ENCODE assay signal across 8 mouse cellular contexts in the genomic region with DNA sequence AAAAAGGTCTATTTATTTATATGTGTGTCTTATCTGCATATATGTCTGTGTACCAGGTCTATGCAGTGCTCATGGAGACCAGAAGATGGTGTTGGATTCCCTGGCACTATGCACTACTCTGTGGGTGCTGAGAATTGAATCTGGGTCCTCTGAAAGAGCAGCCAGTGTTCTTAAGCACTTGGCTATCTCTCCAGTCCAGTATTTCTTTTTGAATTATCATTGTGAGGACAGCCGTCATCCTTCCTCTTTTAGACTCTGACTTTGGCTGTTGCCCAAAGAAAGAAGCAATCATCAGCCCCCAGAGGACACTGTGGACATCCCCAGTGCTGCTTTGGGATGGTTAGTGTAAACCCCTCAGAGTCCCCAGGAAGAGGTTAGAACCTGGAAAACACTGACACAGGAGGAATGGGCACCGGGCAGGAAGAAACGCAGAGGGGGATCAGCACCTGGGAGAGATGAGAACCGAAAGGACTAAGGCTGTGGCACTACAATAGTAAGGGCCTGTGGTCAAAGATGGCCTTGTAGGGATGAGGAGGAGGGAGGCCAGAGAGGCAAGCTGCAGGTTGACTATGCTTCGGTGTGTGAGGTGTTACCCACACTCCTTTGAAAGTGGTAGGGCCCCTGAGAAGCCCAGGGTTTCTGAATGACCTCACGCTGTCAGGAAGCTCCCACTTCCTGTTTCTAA. TPM values are rescaled to one million over a fixed set of nuclear protein-coding genes. Genes with fewer than 3 reads are reported as not detected.
DNase-seq lines count a peak whose midpoint lies in the region; ATAC-seq lines count a peak whose summit lies in the region.

No protein-coding gene starts in this region.

- no peaks in the 10 kb centered on the region for H3K36me3 ChIP-seq in hindbrain, embryonic 10.5 days
- no peaks in the 10 kb centered on the region for H3K36me3 ChIP-seq in hindbrain, embryonic 11.5 days (ENCODE audit: control insufficient read depth, insufficient read depth, low read length)
- no peaks in the 10 kb centered on the region for H3K36me3 ChIP-seq in heart, embryonic 11.5 days (ENCODE audit: control insufficient read depth, insufficient read depth, low read length)
- H3K36me3 ChIP-seq in liver, embryonic 13.5 days: no peaks in the 10 kb centered on the region

- H3K4me3 ChIP-seq in hindbrain, embryonic 10.5 days: no peak overlapping the region
- H3K4me3 ChIP-seq in hindbrain, embryonic 11.5 days (ENCODE audit: low read depth, low read length): no peak overlapping the region
- no peak overlapping the region for H3K4me3 ChIP-seq in heart, embryonic 11.5 days (ENCODE audit: low read depth, low read length)
- H3K4me3 ChIP-seq in liver, embryonic 13.5 days (replicated peaks): no peak overlapping the region

- no peak overlapping the region for H3K4me2 ChIP-seq in hindbrain, embryonic 11.5 days (replicated peaks; ENCODE audit: low read depth, low read length)
- H3K4me2 ChIP-seq in heart, embryonic 11.5 days: 0 out of 2 replicates have a peak overlapping the region, but pooled peaks have one; percentile 11
- H3K4me2 ChIP-seq in liver, embryonic 13.5 days: 0 out of 2 replicates have a peak overlapping the region, but pooled peaks have one; percentile 1

- H3K27ac ChIP-seq in hindbrain, embryonic 10.5 days: peak overlapping the region; percentile 56; the same call in 1 of the 2 replicates
- no peak overlapping the region for H3K27ac ChIP-seq in hindbrain, embryonic 11.5 days (ENCODE audit: low read depth, low read length)
- peak overlapping the region; percentile 65; the same call in 1 of the 2 replicates for H3K27ac ChIP-seq in heart, embryonic 11.5 days (ENCODE audit: low read depth, low read length)
- H3K27ac ChIP-seq in liver, embryonic 13.5 days: no peak overlapping the region

- 62% methylated on average over 6 of the region's 6 CpGs for WGBS in hindbrain, embryonic 10.5 days
- 59% methylated on average over 6 of the region's 6 CpGs for WGBS in hindbrain, embryonic 11.5 days
- 32% methylated on average over 6 of the region's 6 CpGs for WGBS in heart, embryonic 11.5 days (ENCODE audit: insufficient replicate concordance)
- WGBS in liver, embryonic 13.5 days (ENCODE audit: insufficient replicate concordance): 7% methylated on average over 6 of the region's 6 CpGs

- ATAC-seq in hindbrain, embryonic 11.5 days (ENCODE audit: low FRiP score): no peak
- no peak for ATAC-seq in heart, embryonic 11.5 days (replicated peaks; ENCODE audit: insufficient number of reproducible peaks, low FRiP score, low TSS enrichment)
- ATAC-seq in liver, embryonic 13.5 days (ENCODE audit: low read depth): peak; percentile 38; the same call in 1 of the 2 replicates
- ATAC-seq in monocyte, adult 5-6 weeks (replicated peaks; ENCODE audit: insufficient number of reproducible peaks, low FRiP score, low TSS enrichment, poor library complexity, severe bottlenecking): peak; percentile 57; the same call in 1 of the 2 replicates

- peaks cover 49% of the 10 kb centered on the region for H3K4me1 ChIP-seq in hindbrain, embryonic 10.5 days (replicated peaks)
- H3K4me1 ChIP-seq in hindbrain, embryonic 11.5 days (replicated peaks; ENCODE audit: control insufficient read depth, insufficient read depth, low read length): no peaks in the 10 kb centered on the region
- H3K4me1 ChIP-seq in heart, embryonic 11.5 days (ENCODE audit: control insufficient read depth, insufficient read depth, low read length): peaks cover 22% of the 10 kb centered on the region
- H3K4me1 ChIP-seq in liver, embryonic 13.5 days (replicated peaks): peaks cover 32% of the 10 kb centered on the region

- peaks cover 8% of the 10 kb centered on the region for H3K9me3 ChIP-seq in hindbrain, embryonic 10.5 days
- H3K9me3 ChIP-seq in hindbrain, embryonic 11.5 days (ENCODE audit: control insufficient read depth, low read length): no peaks in the 10 kb centered on the region
- no peaks in the 10 kb centered on the region for H3K9me3 ChIP-seq in heart, embryonic 11.5 days (replicated peaks; ENCODE audit: control insufficient read depth, low read length)
- H3K9me3 ChIP-seq in liver, embryonic 13.5 days (replicated peaks): no peaks in the 10 kb centered on the region

- no peak for DNase-seq in hindbrain, embryonic 10.5 days (ENCODE audit: low spot score)
- no peak for DNase-seq in hindbrain, embryonic 11.5 days (ENCODE audit: low spot score)
- DNase-seq in liver, embryonic 13.5 days: no peak
- no peak for DNase-seq in left cerebral cortex, adult 18-20 months (ENCODE audit: low spot score in 2 of 2)
- no peak for DNase-seq in adrenal gland, postnatal 14 days
- no peak for DNase-seq in urinary bladder, postnatal 10 days (ENCODE audit: low spot score)

- H3K9ac ChIP-seq in hindbrain, embryonic 11.5 days (ENCODE audit: low read depth, low read length): no peak overlapping the region
- H3K9ac ChIP-seq in heart, embryonic 11.5 days (ENCODE audit: low read depth, low read length): no peak overlapping the region
- H3K9ac ChIP-seq in liver, embryonic 13.5 days: no peak overlapping the region

- peaks cover 15% of the 10 kb centered on the region for H3K27me3 ChIP-seq in hindbrain, embryonic 10.5 days (ENCODE audit: insufficient read depth, poor library complexity, severe bottlenecking)
- H3K27me3 ChIP-seq in hindbrain, embryonic 11.5 days (ENCODE audit: control insufficient read depth, insufficient read depth, low read length): no peaks in the 10 kb centered on the region
- peaks cover 3% of the 10 kb centered on the region; the same call in 1 of the 2 replicates for H3K27me3 ChIP-seq in heart, embryonic 11.5 days (ENCODE audit: control insufficient read depth, insufficient read depth, low read length)
- 0 out of 2 replicates have a peak, but pooled peaks cover 4% of the 10 kb centered on the region for H3K27me3 ChIP-seq in liver, embryonic 13.5 days

RNA-seq across cellular contexts. Expression of a gene that starts 15.0 kb away (rescaled TPM):
- polyA plus RNA-seq in hindbrain, embryonic 10.5 days (2016; fragmentation: Nextera tagmentation; extraction: Ambion mirVana): 1.4 and 1.6 TPM in 2 replicates
- 0.68 and 1.4 TPM in 2 replicates for polyA plus RNA-seq in hindbrain, embryonic 11.5 days (2014; fragmentation: Nextera tagmentation; extraction: Ambion mirVana)
- 2.1 and 2.9 TPM in 2 replicates for polyA plus RNA-seq in heart, embryonic 11.5 days (2014; fragmentation: Nextera tagmentation; extraction: Ambion mirVana)
- 8.2 and 11.1 TPM in 2 replicates for polyA plus RNA-seq in liver, embryonic 13.5 days (2015; fragmentation: Nextera tagmentation; extraction: Ambion mirVana)
- total RNA-seq in monocyte, adult 5-6 weeks (2017): 107 to 245 TPM (median 115 TPM) in 3 replicates
- total RNA-seq in left cerebral cortex, adult 18-20 months (2021): 1 to 10 TPM; 6.6 to 8.5 TPM
- total RNA-seq in adrenal gland, postnatal 14 days (2021): 10.8 and 25.5 TPM in 2 replicates

RNA-seq across cellular contexts. Expression of a gene that starts 52.9 kb away (rescaled TPM):
- 0.83 and 1.8 TPM in 2 replicates for polyA plus RNA-seq in hindbrain, embryonic 10.5 days (2016; fragmentation: Nextera tagmentation; extraction: Ambion mirVana)
- 1.4 and 2.4 TPM in 2 replicates for polyA plus RNA-seq in hindbrain, embryonic 11.5 days (2014; fragmentation: Nextera tagmentation; extraction: Ambion mirVana)
- 2.9 and 4.0 TPM in 2 replicates for polyA plus RNA-seq in heart, embryonic 11.5 days (2014; fragmentation: Nextera tagmentation; extraction: Ambion mirVana)
- polyA plus RNA-seq in liver, embryonic 13.5 days (2015; fragmentation: Nextera tagmentation; extraction: Ambion mirVana): 8.7 and 8.9 TPM in 2 replicates
- 6.3 to 18.7 TPM (median 15.6 TPM) in 3 replicates for total RNA-seq in monocyte, adult 5-6 weeks (2017)
- under 1 TPM; 0.26 to 0.47 TPM for total RNA-seq in left cerebral cortex, adult 18-20 months (2021)
- 0.98 and 1.2 TPM in 2 replicates for total RNA-seq in adrenal gland, postnatal 14 days (2021)

Comparison
In these comparisons a context has a peak if more than half of its experiments do, and no peak if none do; other contexts are left out.
1. H3K27ac ChIP-seq: peak in hindbrain, embryonic 10.5 days (single experiment) and heart, embryonic 11.5 days (single experiment); none in hindbrain, embryonic 11.5 days (single experiment) and liver, embryonic 13.5 days (single experiment).
2. ATAC-seq: peak in liver, embryonic 13.5 days (single experiment) and monocyte, adult 5-6 weeks (single experiment); none in hindbrain, embryonic 11.5 days (single experiment) and heart, embryonic 11.5 days (single experiment).